Mouse (Mus musculus): ENCODE data around the gene Gm30191. TPM values are rescaled to one million over a fixed set of nuclear protein-coding genes. Genes with fewer than 3 reads are reported as not detected.
"Not testable (repeated sequence)": the region's sequence is repeated elsewhere in the genome, so short reads cannot be mapped to it uniquely, and the experiment has no call there.

The Gm30191 gene
- total RNA-seq, 2 experiments from 2014 or later: not detected

GRCm38 (mm10) chr4:134251241-134252130 lies 4.8 kb downstream of the Gm30191 start:
- peak; percentile 31 to 62 for DNase-seq (ENCODE audit: low spot score in 2 of 2)

GRCm38 (mm10) chr4:134252131-134252910 lies 5.6 kb downstream of the Gm30191 start:
- no peak for DNase-seq (ENCODE audit: low spot score in 2 of 2)

GRCm38 (mm10) chr4:134252911-134253721 lies 6.4 kb downstream of the Gm30191 start:
- no peak for DNase-seq (ENCODE audit: low spot score in 2 of 2)

GRCm38 (mm10) chr4:134253722-134254324 lies 7.1 kb downstream of the Gm30191 start, which contains the start of gene Grrp1:
Gene Grrp1 (minus strand): TSS chr4:134254106.
- DNase-seq (ENCODE audit: low spot score in 2 of 2): no peak

- no peak for DNase-seq (ENCODE audit: low spot score in 2 of 2)
Observed at GRCm38 (mm10) chr4:134254835-134255234, 8.1 kb downstream of the Gm30191 start.

GRCm38 (mm10) chr4:134255854-134256253 lies 9.1 kb downstream of the Gm30191 start:
- no peak for DNase-seq (ENCODE audit: low spot score in 2 of 2)

- DNase-seq (ENCODE audit: low spot score in 2 of 2): no peak
Observed at GRCm38 (mm10) chr4:134256407-134257197, 9.9 kb downstream of the Gm30191 start.

GRCm38 (mm10) chr4:134257198-134258009 lies 10.7 kb downstream of the Gm30191 start:
- DNase-seq (ENCODE audit: low spot score in 2 of 2): no peak

GRCm38 (mm10) chr4:134258354-134258753 lies 11.6 kb downstream of the Gm30191 start:
- no peak for DNase-seq (ENCODE audit: low spot score in 2 of 2)

GRCm38 (mm10) chr4:134263191-134263590 lies 16.5 kb downstream of the Gm30191 start:
- peak; percentile 45 to 67 for DNase-seq (ENCODE audit: low spot score in 2 of 2)

- no peak for DNase-seq (ENCODE audit: low spot score in 2 of 2)
Observed at GRCm38 (mm10) chr4:134265860-134266585, 19.3 kb downstream of the Gm30191 start.

- DNase-seq (ENCODE audit: low spot score in 2 of 2): no peak
Observed at GRCm38 (mm10) chr4:134268102-134268655, 21.4 kb downstream of the Gm30191 start.

- not testable (repeated sequence) for DNase-seq (ENCODE audit: low spot score in 2 of 2)
Observed at GRCm38 (mm10) chr4:134269622-134270021, 22.9 kb downstream of the Gm30191 start.

GRCm38 (mm10) chr4:134271979-134272378 lies 25.2 kb downstream of the Gm30191 start:
- no peak for DNase-seq (ENCODE audit: low spot score in 2 of 2)

- DNase-seq (ENCODE audit: low spot score in 2 of 2): no peak
Observed at GRCm38 (mm10) chr4:134272731-134273416, 26.1 kb downstream of the Gm30191 start.

- DNase-seq (ENCODE audit: low spot score in 2 of 2): no peak
Observed at GRCm38 (mm10) chr4:134273417-134274345, 26.9 kb downstream of the Gm30191 start.

Data from left cerebral cortex, adult 18-20 months (tissue).